Mouse (Mus musculus) midbrain, embryonic 10.5 days (tissue): ENCODE measurements around the gene Enam. TPM values are rescaled to one million over a fixed set of nuclear protein-coding genes. Genes with fewer than 3 reads are reported as not detected.
"Not testable (repeated sequence)": the region's sequence is repeated elsewhere in the genome, so short reads cannot be mapped to it uniquely, and the experiment has no call there.

Experiments used
- DNase-seq: peaks from one replicate; pipeline ENCODE4 v3.0.0-alpha.2; 2017; ENCODE audit warnings: low spot score
- H3K27ac ChIP-seq: fragments of 300-500 bp; sonication (generic); replicated peaks from 2 replicates; pipeline ENCODE4 v1.5.1; 2016; ENCODE audit warnings: mild to moderate bottlenecking
- H3K27me3 ChIP-seq: fragments of 300-500 bp; sonication (generic); 2 replicates; pipeline ENCODE4 v1.6.1; 2016; ENCODE audit warnings: low read depth, mild to moderate bottlenecking; ENCODE audit not compliant: poor library complexity, severe bottlenecking
- H3K36me3 ChIP-seq: fragments of 300-500 bp; sonication (generic); 2 replicates; pipeline ENCODE4 v1.6.1; 2016; ENCODE audit warnings: mild to moderate bottlenecking, moderate library complexity
- H3K4me1 ChIP-seq: fragments of 300-500 bp; sonication (generic); 2 replicates; pipeline ENCODE4 v1.6.1; 2016
- H3K4me3 ChIP-seq: fragments of 300-500 bp; sonication (generic); 2 replicates; pipeline ENCODE4 v1.5.1; 2016; ENCODE audit warnings: mild to moderate bottlenecking, moderate library complexity
- H3K9me3 ChIP-seq: fragments of 300-500 bp; sonication (generic); replicated peaks from 2 replicates; pipeline ENCODE4 v1.6.1; 2016; ENCODE audit warnings: mild to moderate bottlenecking
- WGBS: fragments of 180-500 bp; shearing (Covaris S2); methylation state at CpG from one replicate; pipeline ENCODE4 v1.1.7; 2016; 5-methylcytosine and 5-hydroxymethylcytosine counted together
- polyA plus RNA-seq: library from polyadenylated mRNA; unstranded; fragments of >200 nt; fragmentation: Nextera tagmentation; extraction: Ambion mirVana; gene quantifications from 2 replicates; pipeline ENCODE4 v1.2.1, GENCODE M21; 2016

Gene Enam
- polyA plus RNA-seq, 1 experiment from 2014 or later, result not detected

GRCm38 (mm10) chr5:88540845-88541244, 53.1 kb downstream of the Enam start:
- no peaks in the 10 kb centered on the region for H3K9me3 ChIP-seq
- H3K4me1 ChIP-seq, result no peaks in the 10 kb centered on the region
- no peak overlapping the region for H3K27ac ChIP-seq
- no peaks in the 10 kb centered on the region for H3K27me3 ChIP-seq
- DNase-seq, result no peak
- no peak overlapping the region for H3K4me3 ChIP-seq
- no peaks in the 10 kb centered on the region for H3K36me3 ChIP-seq

- no peak overlapping the region for H3K4me3 ChIP-seq
- H3K9me3 ChIP-seq, result no peaks in the 10 kb centered on the region
- no peak for DNase-seq
- no peaks in the 10 kb centered on the region for H3K27me3 ChIP-seq
- no peak overlapping the region for H3K27ac ChIP-seq
- no peaks in the 10 kb centered on the region for H3K4me1 ChIP-seq
- WGBS, result 65% methylated on average over 5 of the region's 5 CpGs
- no peaks in the 10 kb centered on the region for H3K36me3 ChIP-seq
These were observed 55.0 kb downstream of the Enam start for GRCm38 (mm10) chr5:88542651-88543282.

- not testable (repeated sequence) for DNase-seq, H3K4me3 ChIP-seq, H3K27ac ChIP-seq, H3K9me3 ChIP-seq, H3K4me1 ChIP-seq, H3K36me3 ChIP-seq, H3K27me3 ChIP-seq
- 93% methylated on average over 1 of the region's 1 CpGs for WGBS
These were observed 56.6 kb downstream of the Enam start for GRCm38 (mm10) chr5:88544411-88544810.

GRCm38 (mm10) chr5:88545536-88545935, 57.8 kb downstream of the Enam start:
- Histone ChIP-seq H3K4me3 (no peak overlapping the region), H3K27me3 (no peaks in the 10 kb centered on the region), H3K36me3 (no peaks in the 10 kb centered on the region), H3K9me3 (no peaks in the 10 kb centered on the region), H3K27ac (no peak overlapping the region), H3K4me1 (no peaks in the 10 kb centered on the region)
- 85% methylated on average over 7 of the region's 7 CpGs for WGBS
- no peak for DNase-seq

GRCm38 (mm10) chr5:88553271-88554085, 65.7 kb downstream of the Enam start:
- H3K36me3 ChIP-seq, result peaks cover 26% of the 10 kb centered on the region
- H3K27ac ChIP-seq, result peak overlapping the region; percentile 93
- peaks cover 25% of the 10 kb centered on the region for H3K4me1 ChIP-seq
- no peaks in the 10 kb centered on the region for H3K9me3 ChIP-seq
- no peaks in the 10 kb centered on the region for H3K27me3 ChIP-seq
- H3K4me3 ChIP-seq, result peak overlapping the region; percentile 94
- no peak for DNase-seq
- 10% methylated on average over 29 of the region's 29 CpGs for WGBS

- Histone ChIP-seq H3K9me3 (no peaks in the 10 kb centered on the region), H3K27me3 (no peaks in the 10 kb centered on the region), H3K4me1 (peaks cover 25% of the 10 kb centered on the region), H3K36me3 (peaks cover 26% of the 10 kb centered on the region), H3K27ac (peak within 1 kb of the TSS; percentile 93), H3K4me3 (peak within 1 kb of the TSS; percentile 94)
- under 1% methylated on average over 76 of the region's 76 CpGs for WGBS
- peak; percentile 95 for DNase-seq
These were observed 66.5 kb downstream of the Enam start, which contains the start of gene Utp3 for GRCm38 (mm10) chr5:88554086-88554886. Gene Utp3, plus strand, starts transcription at chr5:88554462.

Other genes starting within 250 kb of the Enam start
- gene Gm7714, start 219.1 kb upstream of the Enam start, polyA plus RNA-seq, result not detected in 2 replicates
- not detected in 2 replicates for gene Prol1, start 170.7 kb upstream of the Enam start, polyA plus RNA-seq
- not detected in 2 replicates for gene Amtn, start 111.9 kb upstream of the Enam start, polyA plus RNA-seq
- 0.07 TPM in 1 of 2 replicates, not detected in the other for gene Ambn, start 32.0 kb upstream of the Enam start, polyA plus RNA-seq
- gene Jchain, start 39.9 kb downstream of the Enam start, polyA plus RNA-seq, result 0.11 and 0.37 TPM in 2 replicates
- gene Utp3, start 66.5 kb downstream of the Enam start, polyA plus RNA-seq, result 72.4 and 78.3 TPM in 2 replicates
- gene Rufy3, start 77.1 kb downstream of the Enam start, polyA plus RNA-seq, result 46.8 and 90.3 TPM in 2 replicates
- gene Grsf1, start 188.2 kb downstream of the Enam start, polyA plus RNA-seq, result 79.7 and 81.7 TPM in 2 replicates
- gene Mob1b, start 232.9 kb downstream of the Enam start, polyA plus RNA-seq, result 10.8 and 13.2 TPM in 2 replicates